Mouse (Mus musculus) myocyte (in vitro differentiated cells): Measurements from ENCODE around the gene Coq8b. TPM values are rescaled to one million over a fixed set of nuclear protein-coding genes. Genes with fewer than 3 reads are reported as not detected.

Source experiments
- H3K27me3 ChIP-seq: one replicate; pipeline ENCODE4 v1.6.1; 2011; ENCODE audit not compliant: control insufficient read depth, insufficient read depth, insufficient read length
- H3K36me3 ChIP-seq: one replicate; pipeline ENCODE4 v1.6.1; 2011; ENCODE audit not compliant: control insufficient read depth, insufficient read depth
- H3K4me2 ChIP-seq: one replicate; pipeline ENCODE4 v1.6.1; 2011; ENCODE audit warnings: low read depth, control low read depth
- H3K4me3 ChIP-seq: one replicate; pipeline ENCODE4 v1.5.1; 2011; ENCODE audit warnings: mild to moderate bottlenecking, control low read depth, moderate library complexity
- H3K79me2 ChIP-seq: one replicate; pipeline ENCODE4 v1.6.1; 2011; ENCODE audit not compliant: control insufficient read depth, insufficient read depth
- H3ac ChIP-seq: one replicate; pipeline ENCODE4 v1.6.1; 2011; ENCODE audit not compliant: control insufficient read depth, insufficient read length
- CEBPB ChIP-seq: IDR thresholded peaks from 2 replicates; pipeline ENCODE4 v1.6.1; 2011; ENCODE audit warnings: mild to moderate bottlenecking, moderate library complexity; ENCODE audit not compliant: poor library complexity, insufficient read depth, severe bottlenecking
- E2F4 ChIP-seq: IDR thresholded peaks from one replicate; pipeline ENCODE4 v1.6.1; 2011; ENCODE audit warnings: mild to moderate bottlenecking, control low read depth, moderate library complexity; ENCODE audit not compliant: insufficient read depth
- MAX ChIP-seq: IDR thresholded peaks from one replicate; pipeline ENCODE4 v1.6.1; 2011; ENCODE audit warnings: low read depth, mild to moderate bottlenecking, control low read depth
- MYOD1 ChIP-seq, 3 experiments: IDR thresholded peaks; one replicate each; pipeline ENCODE4 v1.6.1; 2011; ENCODE audit warnings: control low read depth in 2 of 3, low read depth in 2 of 3, mild to moderate bottlenecking in 2 of 3, moderate library complexity in 1 of 3; ENCODE audit not compliant: insufficient read length in 2 of 3, control insufficient read depth in 1 of 3
- MYOG ChIP-seq, 3 experiments: IDR thresholded peaks; one replicate each; pipeline ENCODE4 v1.6.1; 2011; ENCODE audit warnings: control low read depth in 2 of 3, low read depth in 2 of 3, mild to moderate bottlenecking in 2 of 3; ENCODE audit not compliant: insufficient read length in 2 of 3, control insufficient read depth in 1 of 3, insufficient read depth in 1 of 3
- POLR2A ChIP-seq: IDR thresholded peaks from one replicate; pipeline ENCODE4 v1.6.1; 2011; ENCODE audit warnings: low read depth, mild to moderate bottlenecking, control low read depth, moderate library complexity; ENCODE audit not compliant: insufficient read length
- POLR2AphosphoS2 ChIP-seq: IDR thresholded peaks from one replicate; pipeline ENCODE4 v1.6.1; 2011; ENCODE audit warnings: low read depth, control low read depth; ENCODE audit not compliant: insufficient read length
- REST ChIP-seq: IDR thresholded peaks from one replicate; pipeline ENCODE4 v1.6.1; 2011; ENCODE audit warnings: mild to moderate bottlenecking, control low read depth, moderate library complexity; ENCODE audit not compliant: insufficient read depth, insufficient read length
- SRF ChIP-seq: IDR thresholded peaks from one replicate; pipeline ENCODE4 v1.6.1; 2011; ENCODE audit warnings: low read depth; ENCODE audit not compliant: control insufficient read depth, insufficient read length
- TCF12 ChIP-seq: IDR thresholded peaks from one replicate; pipeline ENCODE4 v1.6.1; 2011; ENCODE audit warnings: mild to moderate bottlenecking, control low read depth; ENCODE audit not compliant: poor library complexity, insufficient read depth, severe bottlenecking
- TCF3 ChIP-seq: IDR thresholded peaks from one replicate; pipeline ENCODE4 v1.6.1; 2011; ENCODE audit warnings: low read depth, control low read depth; ENCODE audit not compliant: insufficient read length
- USF1 ChIP-seq: IDR thresholded peaks from one replicate; pipeline ENCODE4 v1.6.1; 2011; ENCODE audit warnings: low read depth, mild to moderate bottlenecking, control low read depth, moderate library complexity
- polyA plus RNA-seq: library from polyadenylated mRNA; unstranded; fragments of >200 nt; fragmentation: generic; extraction: Trizol; gene quantifications from one replicate; pipeline ENCODE4 v1.2.1, GENCODE M21; 2012; ENCODE audit warnings: missing spikeins

The Coq8b gene
- polyA plus RNA-seq, 1 experiment: 19.1 TPM

GRCm38 (mm10) chr7:27298816-27299215 is 66.0 kb downstream of the Coq8b start:
- Histone ChIP-seq H3K4me2 (no peak overlapping the region), H3ac (no peak overlapping the region), H3K36me3 (no peaks in the 10 kb centered on the region), H3K4me3 (no peak overlapping the region), H3K27me3 (no peaks in the 10 kb centered on the region), H3K79me2 (no peaks in the 10 kb centered on the region)
- TF ChIP-seq USF1 (no peak), E2F4 (no peak)

DNA sequence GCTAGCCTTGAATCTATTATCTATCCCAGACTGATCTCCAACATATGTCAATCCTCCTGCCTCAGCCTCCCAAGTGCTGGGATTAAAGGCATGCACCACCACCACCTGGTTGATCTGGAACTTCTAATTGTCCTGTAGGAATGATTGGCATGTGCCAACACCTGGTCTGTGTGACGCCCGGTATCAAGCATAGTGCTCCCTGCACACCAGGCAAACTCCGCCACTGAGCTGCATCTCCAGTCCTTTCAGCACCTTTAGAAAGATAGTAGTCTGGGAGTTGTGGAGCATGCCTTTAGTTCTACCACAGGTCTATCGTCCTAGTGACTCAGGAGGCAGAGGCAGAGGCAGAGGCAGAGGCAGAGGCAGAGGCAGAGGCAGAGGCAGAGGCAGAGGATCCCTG is 67.5 kb downstream of the Coq8b start:
- no peak for TF ChIP-seq TCF3
- TF ChIP-seq E2F4: no peak
- TF ChIP-seq CEBPB: no peak
- no peak for TF ChIP-seq USF1
- no peak for TF ChIP-seq POLR2A
- no peak for TF ChIP-seq MYOG (IDR thresholded peaks at IDR 0.05; ENCODE audit: control insufficient read depth in 1 of 3, insufficient read depth in 1 of 3, insufficient read length in 2 of 3, low read depth in 2 of 3)
- TF ChIP-seq MYOD1 (IDR thresholded peaks at IDR 0.05; ENCODE audit: control insufficient read depth in 1 of 3, insufficient read length in 2 of 3, low read depth in 2 of 3): no peak
- Histone ChIP-seq H3ac (no peak overlapping the region), H3K27me3 (no peaks in the 10 kb centered on the region)

DNA sequence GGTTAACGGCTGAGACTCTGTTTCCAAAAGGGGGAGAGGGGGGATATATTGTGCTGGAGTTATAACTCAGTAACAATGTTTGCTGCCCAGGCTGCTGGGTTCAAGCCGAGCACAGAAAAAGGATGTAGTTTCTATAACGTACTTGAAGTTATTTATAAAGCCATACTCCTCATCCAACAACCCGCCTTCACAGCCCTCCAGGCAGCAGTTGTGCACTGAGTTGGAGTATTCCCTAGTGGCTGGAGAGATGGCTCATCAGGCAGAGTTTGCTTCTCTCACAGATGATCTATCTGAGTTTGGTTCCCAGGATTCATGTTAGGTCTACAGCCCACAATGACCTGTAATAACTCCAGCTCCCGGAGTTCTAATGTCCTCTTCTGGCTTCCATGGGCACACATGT is 68.0 kb downstream of the Coq8b start:
- H3K4me3 ChIP-seq: no peak overlapping the region
- no peaks in the 10 kb centered on the region for H3K36me3 ChIP-seq
- no peaks in the 10 kb centered on the region for H3K27me3 ChIP-seq
- no peak for TF ChIP-seq REST
- no peak for TF ChIP-seq MYOG (IDR thresholded peaks at IDR 0.05; ENCODE audit: control insufficient read depth in 1 of 3, insufficient read depth in 1 of 3, insufficient read length in 2 of 3, low read depth in 2 of 3)
- TF ChIP-seq E2F4: no peak
- TF ChIP-seq MYOD1 (IDR thresholded peaks at IDR 0.05; ENCODE audit: control insufficient read depth in 1 of 3, insufficient read length in 2 of 3, low read depth in 2 of 3): no peak
- TF ChIP-seq MAX: no peak
- TF ChIP-seq USF1: no peak
- no peak for TF ChIP-seq POLR2A
- TF ChIP-seq TCF12: no peak
- no peak for TF ChIP-seq CEBPB
- TF ChIP-seq SRF: no peak
- no peak for TF ChIP-seq POLR2AphosphoS2
- TF ChIP-seq TCF3: no peak
- H3ac ChIP-seq: no peak overlapping the region
- no peak overlapping the region for H3K4me2 ChIP-seq
- H3K79me2 ChIP-seq: no peaks in the 10 kb centered on the region

More for the DNA sequence above, 67.5 kb downstream of the Coq8b start:
- Histone ChIP-seq H3K79me2 (no peaks in the 10 kb centered on the region), H3K36me3 (no peaks in the 10 kb centered on the region), H3K4me2 (no peak overlapping the region), H3K4me3 (no peak overlapping the region)

GRCm38 (mm10) chr7:27302172-27302571 is 69.3 kb downstream of the Coq8b start:
- Histone ChIP-seq H3K27me3 (no peaks in the 10 kb centered on the region), H3K36me3 (no peaks in the 10 kb centered on the region), H3ac (no peak overlapping the region), H3K4me2 (no peak overlapping the region), H3K79me2 (no peaks in the 10 kb centered on the region), H3K4me3 (no peak overlapping the region)
- no peak for TF ChIP-seq TCF3
- TF ChIP-seq REST: no peak
- no peak for TF ChIP-seq CEBPB
- no peak for TF ChIP-seq MYOD1 (IDR thresholded peaks at IDR 0.05; ENCODE audit: control insufficient read depth in 1 of 3, insufficient read length in 2 of 3, low read depth in 2 of 3)
- no peak for TF ChIP-seq SRF

GRCm38 (mm10) chr7:27305091-27305730 is 72.4 kb downstream of the Coq8b start:
- Histone ChIP-seq H3K79me2 (no peaks in the 10 kb centered on the region), H3K27me3 (no peaks in the 10 kb centered on the region), H3ac (no peak overlapping the region), H3K4me2 (no peak overlapping the region), H3K36me3 (no peaks in the 10 kb centered on the region), H3K4me3 (no peak overlapping the region)
- TF ChIP-seq E2F4 (no peak), TCF3 (no peak), MYOD1 (IDR thresholded peaks at IDR 0.05; ENCODE audit: control insufficient read depth in 1 of 3, insufficient read length in 2 of 3, low read depth in 2 of 3) (no peak), USF1 (no peak), POLR2AphosphoS2 (no peak), TCF12 (no peak), CEBPB (no peak), MAX (no peak), SRF (no peak), POLR2A (no peak), MYOG (IDR thresholded peaks at IDR 0.05; ENCODE audit: control insufficient read depth in 1 of 3, insufficient read depth in 1 of 3, insufficient read length in 2 of 3, low read depth in 2 of 3) (no peak), REST (no peak)
